Mouse (Mus musculus) lung, embryonic 14.5 days (tissue): ENCODE measurements at regions not wholly inside any gene's neighbourhood (a gene's known extent, or its start where the extent isn't known, plus 50 kb on each side); places are given as distances from the start of the nearest gene placed in this dataset.
A peak's percentile ranks its signal among the peaks of the same experiment; 100 is the strongest.

Experiments
- ATAC-seq: fragments of 200-750 bp; cut with Nextera tagmentation; 2 replicates; pipeline ENCODE4 v1.8.0; 2017; ENCODE audit warnings: mild to moderate bottlenecking, moderate TSS enrichment, moderate library complexity; ENCODE audit not compliant: insufficient read depth
- DNase-seq: peaks from one replicate; pipeline ENCODE4 v3.0.0-alpha.2; 2015
- H3K27ac ChIP-seq: fragments of 300-500 bp; sonication (generic); 2 replicates; pipeline ENCODE4 v1.5.1; 2014; ENCODE audit warnings: low read depth, mild to moderate bottlenecking, moderate library complexity
- H3K27me3 ChIP-seq: fragments of 300-500 bp; sonication (generic); 2 replicates; pipeline ENCODE4 v1.6.1; 2014; ENCODE audit warnings: low read length, control low read depth; ENCODE audit not compliant: insufficient read depth
- H3K36me3 ChIP-seq: fragments of 300-500 bp; sonication (generic); 2 replicates; pipeline ENCODE4 v1.6.1; 2014; ENCODE audit warnings: control low read depth; ENCODE audit not compliant: insufficient read depth
- H3K4me1 ChIP-seq: fragments of 300-500 bp; sonication (generic); 2 replicates; pipeline ENCODE4 v1.6.1; 2014; ENCODE audit warnings: antibody characterized with exemption, control low read depth; ENCODE audit not compliant: insufficient read depth
- H3K4me2 ChIP-seq: fragments of 300-500 bp; sonication (generic); 2 replicates; pipeline ENCODE4 v1.6.1; 2014; ENCODE audit warnings: mild to moderate bottlenecking
- H3K4me3 ChIP-seq: fragments of 300-500 bp; sonication (generic); 2 replicates; pipeline ENCODE4 v1.5.1; 2014; ENCODE audit warnings: low read depth, low read length
- H3K9ac ChIP-seq: fragments of 300-500 bp; sonication (generic); 2 replicates; pipeline ENCODE4 v1.6.1; 2014
- H3K9me3 ChIP-seq: fragments of 300-500 bp; sonication (generic); 2 replicates; pipeline ENCODE4 v1.6.1; 2016; ENCODE audit warnings: low read depth, low read length, control low read depth
- CTCF ChIP-seq: IDR thresholded peaks from 2 replicates; pipeline ENCODE4 v1.5.1; 2016; ENCODE audit warnings: antibody characterized with exemption, low read depth
- WGBS: fragments of 180-500 bp; shearing (Covaris S2); extraction: QIAGEN DNeasy Blood & Tissue Kit; methylation state at CpG from one replicate; pipeline ENCODE4 v1.1.7; 2014; 5-methylcytosine and 5-hydroxymethylcytosine counted together

- no peak for TF ChIP-seq CTCF
- no peak overlapping the region for H3K4me2 ChIP-seq
- H3K4me3 ChIP-seq: no peak overlapping the region
- 59% methylated on average over 6 of the region's 6 CpGs for WGBS
- no peaks in the 10 kb centered on the region for H3K36me3 ChIP-seq
- no peaks in the 10 kb centered on the region for H3K9me3 ChIP-seq
- no peak overlapping the region for H3K27ac ChIP-seq
- no peak overlapping the region for H3K9ac ChIP-seq
- no peak for DNase-seq
- no peak for ATAC-seq
- no peaks in the 10 kb centered on the region for H3K4me1 ChIP-seq
- no peaks in the 10 kb centered on the region for H3K27me3 ChIP-seq
These were observed 549.5 kb upstream of the Mki67 start for GRCm38 (mm10) chr7:136265691-136266090.

- H3K4me3 ChIP-seq: no peak overlapping the region
- H3K4me2 ChIP-seq: no peak overlapping the region
- no peaks in the 10 kb centered on the region for H3K9me3 ChIP-seq
- ATAC-seq (no peak), DNase-seq (no peak)
- H3K4me1 ChIP-seq: no peaks in the 10 kb centered on the region
- no peak for TF ChIP-seq CTCF
- no peak overlapping the region for H3K9ac ChIP-seq
- 67% methylated on average over 7 of the region's 7 CpGs for WGBS
- H3K27ac ChIP-seq: no peak overlapping the region
- no peaks in the 10 kb centered on the region for H3K36me3 ChIP-seq
- no peaks in the 10 kb centered on the region for H3K27me3 ChIP-seq
These were observed 551.7 kb upstream of the Mki67 start for GRCm38 (mm10) chr7:136267716-136268489.

GRCm38 (mm10) chr7:136275651-136276050 is 559.5 kb upstream of the Mki67 start:
- Histone ChIP-seq H3K4me2 (no peak overlapping the region), H3K9me3 (no peaks in the 10 kb centered on the region), H3K27ac (no peak overlapping the region), H3K4me3 (no peak overlapping the region), H3K27me3 (no peaks in the 10 kb centered on the region), H3K4me1 (no peaks in the 10 kb centered on the region), H3K36me3 (no peaks in the 10 kb centered on the region), H3K9ac (no peak overlapping the region)
- 75% methylated on average over 10 of the region's 10 CpGs for WGBS
- no peak for ATAC-seq
- DNase-seq: no peak
- TF ChIP-seq CTCF: no peak

- ATAC-seq (no peak), DNase-seq (no peak)
- Histone ChIP-seq H3K36me3 (no peaks in the 10 kb centered on the region), H3K4me3 (no peak overlapping the region), H3K27me3 (no peaks in the 10 kb centered on the region), H3K4me1 (no peaks in the 10 kb centered on the region), H3K9me3 (no peaks in the 10 kb centered on the region), H3K4me2 (no peak overlapping the region), H3K9ac (no peak overlapping the region), H3K27ac (no peak overlapping the region)
- whole genome bisulfite sequencing: 85% methylated on average over 6 of the region's 6 CpGs
- no peak for TF ChIP-seq CTCF
These were observed 567.6 kb upstream of the Mki67 start for GRCm38 (mm10) chr7:136283770-136284169.

GRCm38 (mm10) chr7:136285606-136286005 is 569.4 kb upstream of the Mki67 start:
- Histone ChIP-seq H3K4me1 (no peaks in the 10 kb centered on the region), H3K9ac (no peak overlapping the region), H3K27me3 (no peaks in the 10 kb centered on the region), H3K36me3 (no peaks in the 10 kb centered on the region), H3K4me3 (no peak overlapping the region), H3K9me3 (no peaks in the 10 kb centered on the region), H3K4me2 (no peak overlapping the region), H3K27ac (no peak overlapping the region)
- 88% methylated on average over 1 of the region's 1 CpGs for WGBS
- ATAC-seq: no peak
- no peak for DNase-seq
- 0 out of 2 replicates have a peak, but pooled peaks have one; percentile 20 for TF ChIP-seq CTCF

GRCm38 (mm10) chr7:136293536-136294145 is 577.5 kb upstream of the Mki67 start:
- ATAC-seq (no peak), DNase-seq (no peak)
- no peak overlapping the region for H3K9ac ChIP-seq
- no peak for TF ChIP-seq CTCF
- H3K27ac ChIP-seq: no peak overlapping the region
- H3K9me3 ChIP-seq: no peaks in the 10 kb centered on the region
- H3K4me3 ChIP-seq: no peak overlapping the region
- H3K4me2 ChIP-seq: no peak overlapping the region
- no peaks in the 10 kb centered on the region for H3K4me1 ChIP-seq
- H3K27me3 ChIP-seq: no peaks in the 10 kb centered on the region
- 61% methylated on average over 6 of the region's 6 CpGs for WGBS
- no peaks in the 10 kb centered on the region for H3K36me3 ChIP-seq

GRCm38 (mm10) chr7:136294445-136294844 is 578.3 kb upstream of the Mki67 start:
- no peak for ATAC-seq

More at GRCm38 (mm10) chr7:136294445-136294844, 578.3 kb upstream of the Mki67 start:
- H3K4me1 ChIP-seq: no peaks in the 10 kb centered on the region
- H3K9ac ChIP-seq: no peak overlapping the region
- no peaks in the 10 kb centered on the region for H3K36me3 ChIP-seq
- H3K27me3 ChIP-seq: no peaks in the 10 kb centered on the region
- DNase-seq: peak; percentile 59
- no peak overlapping the region for H3K27ac ChIP-seq
- WGBS: 37% methylated on average over 4 of the region's 4 CpGs
- peak; percentile 66 for TF ChIP-seq CTCF
- no peak overlapping the region for H3K4me3 ChIP-seq
- H3K4me2 ChIP-seq: no peak overlapping the region
- H3K9me3 ChIP-seq: no peaks in the 10 kb centered on the region
